Mouse (Mus musculus) heart, embryonic 14.5 days (tissue): ENCODE measurements around the gene Mt4. TPM values are rescaled to one million over a fixed set of nuclear protein-coding genes. Genes with fewer than 3 reads are reported as not detected.

Experiments
- ATAC-seq: fragments of 200-750 bp; cut with Nextera tagmentation; 2 replicates; pipeline ENCODE4 v1.8.0; 2017; ENCODE audit warnings: low read depth, moderate TSS enrichment; ENCODE audit not compliant: insufficient number of reproducible peaks, insufficient read depth, low FRiP score
- H3K27ac ChIP-seq, 2 experiments: fragments of 200-500 bp in 1 of 2; fragments of 300-500 bp in 1 of 2; sonication (generic) in 1 of 2; replicated peaks in 1 of 2; 2 replicates each; pipeline ENCODE4 v1.5.1; 2012 to 2014; ENCODE audit warnings: low read depth in 2 of 2, low read length in 2 of 2, control low read depth in 1 of 2, mild to moderate bottlenecking in 1 of 2, mixed read lengths in 1 of 2; ENCODE audit not compliant: control insufficient read depth in 1 of 2, insufficient read depth in 1 of 2
- H3K27me3 ChIP-seq: fragments of 300-500 bp; sonication (generic); 2 replicates; pipeline ENCODE4 v1.6.1; 2014; ENCODE audit warnings: mild to moderate bottlenecking, low read length, control low read depth; ENCODE audit not compliant: control insufficient read depth, insufficient read depth
- H3K36me3 ChIP-seq: fragments of 300-500 bp; sonication (generic); 2 replicates; pipeline ENCODE4 v1.6.1; 2014; ENCODE audit warnings: mild to moderate bottlenecking, control low read depth, low read length, mixed read lengths; ENCODE audit not compliant: control insufficient read depth, insufficient read depth
- H3K4me1 ChIP-seq, 2 experiments: fragments of 200-500 bp in 1 of 2; fragments of 300-500 bp in 1 of 2; sonication (generic) in 1 of 2; 2 replicates each; pipeline ENCODE4 v1.6.1; 2012 to 2014; ENCODE audit warnings: low read length in 2 of 2, control low read depth in 1 of 2, mixed read lengths in 1 of 2; ENCODE audit not compliant: control insufficient read depth in 2 of 2, insufficient read depth in 2 of 2
- H3K4me2 ChIP-seq: fragments of 300-500 bp; sonication (generic); 2 replicates; pipeline ENCODE4 v1.6.1; 2014; ENCODE audit warnings: mild to moderate bottlenecking, low read length
- H3K4me3 ChIP-seq, 2 experiments: fragments of 200-500 bp in 1 of 2; fragments of 300-500 bp in 1 of 2; sonication (generic) in 1 of 2; 2 replicates each; pipeline ENCODE4 v1.5.1; 2012 to 2014; ENCODE audit warnings: low read length in 2 of 2, mild to moderate bottlenecking in 2 of 2, control low read depth in 1 of 2, low read depth in 1 of 2, moderate library complexity in 1 of 2; ENCODE audit not compliant: control insufficient read depth in 1 of 2, insufficient read depth in 1 of 2
- H3K9ac ChIP-seq: fragments of 300-500 bp; sonication (generic); 2 replicates; pipeline ENCODE4 v1.6.1; 2014; ENCODE audit warnings: mild to moderate bottlenecking, low read length
- H3K9me3 ChIP-seq: fragments of 300-500 bp; sonication (generic); 2 replicates; pipeline ENCODE4 v1.6.1; 2016; ENCODE audit warnings: low read length, control low read depth; ENCODE audit not compliant: control insufficient read depth
- WGBS: fragments of 180-500 bp; shearing (Covaris S2); extraction: QIAGEN DNeasy Blood & Tissue Kit; methylation state at CpG from one replicate; pipeline ENCODE4 v1.1.7; 2014; 5-methylcytosine and 5-hydroxymethylcytosine counted together
- polyA plus RNA-seq: library from polyadenylated mRNA; unstranded; fragments of >200 nt; fragmentation: Nextera tagmentation; extraction: Ambion mirVana; gene quantifications from 2 replicates; pipeline ENCODE4 v1.2.1, GENCODE M21; 2014

Mt4 gene
- polyA plus RNA-seq, 1 experiment from 2014 or later, result not detected

GRCm38 (mm10) chr8:94172075-94172808 is 35.2 kb downstream of the Mt4 start, which contains the start of gene Mt2:
TSS of gene Mt2 (plus strand) at chr8:94172664.
- Histone ChIP-seq H3K4me1 (peaks cover 8 to 12% of the 10 kb centered on the region in 2 experiments; a peak in 3 of 4 replicates), H3K27me3 (peaks cover 72% of the 10 kb centered on the region), H3K4me2 (peak within 1 kb of the TSS; percentile 97), H3K4me3 (peak within 1 kb of the TSS; percentile 50 to 54), H3K27ac (no peak within 1 kb of the TSS), H3K9ac (peak within 1 kb of the TSS; percentile 71), H3K36me3 (no peaks in the 10 kb centered on the region), H3K9me3 (no peaks in the 10 kb centered on the region)
- ATAC-seq, result peak; percentile 70
- WGBS, result under 1% methylated on average over 56 of the region's 56 CpGs

- Histone ChIP-seq H3K4me3 (peak overlapping the region; percentile 50 to 54), H3K27me3 (peaks cover 73% of the 10 kb centered on the region), H3K4me2 (peak overlapping the region; percentile 97), H3K4me1 (peaks cover 8 to 12% of the 10 kb centered on the region in 2 experiments; a peak in 3 of 4 replicates), H3K9ac (peak overlapping the region; percentile 71), H3K36me3 (no peaks in the 10 kb centered on the region), H3K27ac (no peak overlapping the region), H3K9me3 (no peaks in the 10 kb centered on the region)
- no peak for ATAC-seq
- 3% methylated on average over 39 of the region's 39 CpGs for WGBS
Observed at GRCm38 (mm10) chr8:94172809-94173732, 36.1 kb downstream of the Mt4 start.

- no peaks in the 10 kb centered on the region for H3K36me3 ChIP-seq
- no peak overlapping the region for H3K4me2 ChIP-seq
- no peak for ATAC-seq
- H3K9ac ChIP-seq, result no peak overlapping the region
- no peaks in the 10 kb centered on the region for H3K9me3 ChIP-seq
- no peak overlapping the region for H3K27ac ChIP-seq
- peaks cover 73% of the 10 kb centered on the region for H3K27me3 ChIP-seq
- H3K4me1 ChIP-seq, result peaks cover 11 to 12% of the 10 kb centered on the region in 2 experiments; a peak in 3 of 4 replicates
- WGBS, result 58% methylated on average over 11 of the region's 11 CpGs
- no peak overlapping the region; a peak in 1 of 4 replicates for H3K4me3 ChIP-seq
Observed at GRCm38 (mm10) chr8:94173848-94174403, 36.9 kb downstream of the Mt4 start.

GRCm38 (mm10) chr8:94174619-94175213 is 37.7 kb downstream of the Mt4 start:
- H3K4me3 ChIP-seq, result no peak overlapping the region
- no peak for ATAC-seq
- no peak overlapping the region for H3K27ac ChIP-seq
- H3K9ac ChIP-seq, result no peak overlapping the region
- peaks cover 71% of the 10 kb centered on the region for H3K27me3 ChIP-seq
- peaks cover 12 to 15% of the 10 kb centered on the region in 2 experiments for H3K4me1 ChIP-seq
- no peaks in the 10 kb centered on the region for H3K36me3 ChIP-seq
- no peaks in the 10 kb centered on the region for H3K9me3 ChIP-seq
- no peak overlapping the region for H3K4me2 ChIP-seq
- WGBS, result 41% methylated on average over 7 of the region's 7 CpGs

- no peaks in the 10 kb centered on the region for H3K36me3 ChIP-seq
- peaks cover 60% of the 10 kb centered on the region for H3K27me3 ChIP-seq
- no peak overlapping the region for H3K9ac ChIP-seq
- no peak overlapping the region for H3K4me2 ChIP-seq
- no peak overlapping the region for H3K4me3 ChIP-seq
- peaks cover 11 to 15% of the 10 kb centered on the region in 2 experiments; a peak in 3 of 4 replicates for H3K4me1 ChIP-seq
- 70% methylated on average over 7 of the region's 7 CpGs for WGBS
- no peak for ATAC-seq
- H3K9me3 ChIP-seq, result no peaks in the 10 kb centered on the region
- no peak overlapping the region for H3K27ac ChIP-seq
Observed at GRCm38 (mm10) chr8:94177716-94178390, 40.9 kb downstream of the Mt4 start.

GRCm38 (mm10) chr8:94178857-94179712 is 42.1 kb downstream of the Mt4 start, which contains the start of gene Mt1:
TSS of gene Mt1 (plus strand) at chr8:94179082.
- WGBS, result under 1% methylated on average over 50 of the region's 50 CpGs
- Histone ChIP-seq H3K27ac (peak within 1 kb of the TSS; percentile 54 to 83), H3K9ac (peak within 1 kb of the TSS; percentile 82), H3K36me3 (no peaks in the 10 kb centered on the region), H3K4me3 (peak within 1 kb of the TSS; percentile 55 to 59), H3K4me1 (peaks cover 10 to 18% of the 10 kb centered on the region in 2 experiments), H3K9me3 (no peaks in the 10 kb centered on the region), H3K27me3 (peaks cover 56% of the 10 kb centered on the region), H3K4me2 (peak within 1 kb of the TSS; percentile 84)
- peak; percentile 85 for ATAC-seq
